Mouse (Mus musculus): ENCODE data around the gene Comt.

Gene Comt

GRCm38 (mm10) chr16:18433341-18433920 is 6.8 kb upstream of the Comt start:
- no peak for DNase-seq (ENCODE audit: low spot score in 2 of 2)

- no peak for DNase-seq (ENCODE audit: low spot score in 2 of 2)
Observed at GRCm38 (mm10) chr16:18430641-18431212, 4.1 kb upstream of the Comt start.

DNA sequence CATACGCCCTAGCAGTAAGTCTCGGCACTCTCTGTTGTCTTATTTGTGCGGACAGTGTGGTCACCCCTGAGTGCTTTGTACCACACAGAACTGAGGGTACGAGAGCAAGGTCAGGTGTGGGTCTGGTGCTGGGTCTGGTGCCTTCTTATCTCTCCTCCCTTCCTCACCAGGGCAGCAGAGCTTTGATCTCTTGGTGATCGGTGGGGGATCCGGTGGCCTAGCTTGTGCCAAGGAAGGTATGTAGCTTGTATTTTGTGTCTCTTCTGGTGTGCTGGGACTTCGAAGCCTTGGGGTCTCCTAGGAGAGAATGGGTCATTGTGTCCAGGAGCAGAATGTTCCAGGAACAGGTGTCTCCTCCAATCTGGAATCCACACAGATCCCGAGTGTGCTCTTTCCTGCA is 3.0 kb upstream of the Comt start:
- peak in 1 of 2 experiments; percentile 71 for DNase-seq (ENCODE audit: low spot score in 2 of 2)

DNA sequence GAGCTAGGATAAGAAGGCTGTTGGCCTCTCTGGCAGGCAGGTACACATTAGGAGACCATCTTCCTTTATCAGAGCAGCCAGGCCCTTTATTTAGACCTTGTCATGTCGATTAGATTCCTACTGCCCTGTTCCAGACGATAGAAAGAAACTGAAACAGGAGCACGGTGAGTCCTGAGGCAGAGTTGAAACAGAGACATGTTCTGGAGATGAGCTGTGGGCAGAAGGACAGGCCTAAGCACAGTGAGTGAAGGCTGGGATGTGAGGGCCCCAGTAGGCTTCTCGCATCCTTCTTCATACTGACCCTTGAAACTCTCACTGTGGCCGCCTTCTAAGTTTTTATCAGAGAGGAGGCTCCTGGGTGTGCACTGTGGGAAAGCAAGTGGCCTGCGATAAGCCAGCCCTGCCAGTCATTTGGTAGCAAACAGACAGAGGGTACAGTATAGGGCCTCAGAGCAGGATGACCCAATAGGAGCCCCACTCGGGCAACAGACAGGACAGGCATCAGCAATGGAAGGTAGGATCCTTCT is 1.9 kb upstream of the Comt start:
- DNase-seq (ENCODE audit: low spot score in 2 of 2) = peak; percentile 79 to 85

DNA sequence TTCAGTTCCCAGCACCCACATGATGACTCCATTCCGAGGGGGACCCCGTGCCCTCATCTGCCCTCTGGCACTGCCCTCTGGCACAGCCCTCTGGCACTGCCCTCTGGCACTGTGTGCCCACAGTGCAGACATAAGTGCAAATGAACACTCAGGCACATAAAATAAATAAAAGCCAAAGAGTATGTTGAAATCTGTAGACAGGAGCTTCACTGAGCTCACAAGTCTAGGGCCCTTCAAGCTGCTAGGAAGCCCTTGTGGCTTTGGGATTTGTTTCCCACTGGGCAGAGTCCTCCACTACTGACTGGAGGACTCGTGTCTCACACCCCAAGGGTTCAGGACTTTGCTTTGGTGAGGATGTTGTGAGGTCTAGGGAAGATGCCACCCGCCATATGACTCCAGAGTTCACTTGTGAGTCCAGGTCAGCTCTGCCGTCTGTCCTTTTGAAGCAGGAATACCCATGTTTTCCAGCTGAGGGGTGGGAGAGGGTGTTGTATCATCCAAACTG is 1.4 kb upstream of the Comt start:
- DNase-seq (ENCODE audit: low spot score in 2 of 2) = peak in 1 of 2 experiments; percentile 69

- DNase-seq (ENCODE audit: low spot score in 2 of 2) = peak; percentile 88 to 93
Observed at GRCm38 (mm10) chr16:18426215-18426791, 349 bp downstream of the Comt start, which contains the start of gene Txnrd2. Gene Txnrd2, plus strand, starts transcription at chr16:18426384.

GRCm38 (mm10) chr16:18425475-18426214 is 1.0 kb downstream of the Comt start:
- peak in 1 of 2 experiments; percentile 65 for DNase-seq (ENCODE audit: low spot score in 2 of 2)

- peak in 1 of 2 experiments; percentile 60 for DNase-seq (ENCODE audit: low spot score in 2 of 2)
Observed at GRCm38 (mm10) chr16:18424364-18425045, 2.1 kb downstream of the Comt start.

- DNase-seq (ENCODE audit: low spot score in 2 of 2) = no peak
Observed at GRCm38 (mm10) chr16:18423915-18424265, 2.8 kb downstream of the Comt start.

- no peak for DNase-seq (ENCODE audit: low spot score in 2 of 2)
Observed at GRCm38 (mm10) chr16:18423203-18423914, 3.3 kb downstream of the Comt start.

DNA sequence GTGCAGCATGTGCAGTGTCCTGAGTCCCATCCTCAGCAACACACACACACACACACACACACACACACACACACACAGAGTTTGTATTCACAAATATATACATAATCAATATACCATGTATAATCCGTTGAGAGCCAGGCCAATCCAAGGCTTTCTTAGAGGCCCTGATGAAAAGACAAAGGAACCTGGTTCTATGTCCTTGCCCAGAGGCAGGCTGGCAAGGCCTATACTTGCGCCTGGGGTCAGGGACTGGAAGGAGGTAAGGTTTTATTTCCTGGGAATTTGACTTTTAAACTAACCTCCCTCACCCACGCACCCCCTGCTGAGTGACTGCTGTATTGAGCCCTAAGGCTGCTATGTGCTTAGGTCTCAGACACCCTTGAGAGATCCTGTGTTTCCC is 6.1 kb downstream of the Comt start:
- no peak for DNase-seq (ENCODE audit: low spot score in 2 of 2)

- no peak for DNase-seq (ENCODE audit: low spot score in 2 of 2)
Observed at GRCm38 (mm10) chr16:18419603-18420026, 7.0 kb downstream of the Comt start.

- peak in 1 of 2 experiments; percentile 61 for DNase-seq (ENCODE audit: low spot score in 2 of 2)
Observed at GRCm38 (mm10) chr16:18418756-18419602, 7.7 kb downstream of the Comt start.

DNA sequence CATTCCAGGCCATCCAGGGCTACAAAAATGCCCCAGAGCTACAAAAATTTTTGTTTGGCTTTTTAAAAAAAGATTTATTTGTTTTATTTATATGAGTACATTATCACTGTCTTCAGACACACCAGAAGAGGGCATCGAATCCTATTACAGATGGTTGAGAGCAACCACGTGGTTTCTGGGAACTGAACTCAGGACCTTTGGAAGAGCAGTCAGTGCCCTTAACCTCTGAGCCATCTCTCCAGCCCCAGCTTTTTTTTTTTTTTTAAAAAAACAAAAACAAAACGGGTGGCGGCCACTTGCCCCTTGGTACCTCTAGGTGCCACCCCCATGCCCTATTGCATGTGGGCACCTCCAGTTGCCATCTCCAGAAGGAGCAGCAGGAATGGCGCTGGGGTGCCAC is 9.2 kb downstream of the Comt start:
- no peak for DNase-seq (ENCODE audit: low spot score in 2 of 2)

DNA sequence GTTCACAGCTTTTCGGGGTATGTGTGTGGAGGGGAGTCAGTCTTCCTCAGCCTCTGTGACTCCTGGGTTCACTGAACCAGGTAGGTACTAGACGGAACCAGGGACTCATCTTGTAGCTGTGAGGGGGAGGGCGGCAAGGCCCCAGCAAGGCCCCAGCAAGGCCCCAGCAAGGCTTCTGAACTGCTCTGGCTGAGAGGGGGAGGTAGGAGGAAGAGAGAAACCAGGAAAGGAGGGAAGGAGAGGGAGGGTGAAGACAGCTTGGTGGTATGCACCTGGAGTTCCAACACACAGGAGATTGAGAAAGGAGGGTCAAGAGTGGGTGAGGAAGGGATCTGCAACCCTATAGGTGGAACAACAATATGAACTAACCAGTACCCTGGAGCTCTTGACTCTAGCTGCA is 9.8 kb downstream of the Comt start:
- no peak for DNase-seq (ENCODE audit: low spot score in 2 of 2)

DNA sequence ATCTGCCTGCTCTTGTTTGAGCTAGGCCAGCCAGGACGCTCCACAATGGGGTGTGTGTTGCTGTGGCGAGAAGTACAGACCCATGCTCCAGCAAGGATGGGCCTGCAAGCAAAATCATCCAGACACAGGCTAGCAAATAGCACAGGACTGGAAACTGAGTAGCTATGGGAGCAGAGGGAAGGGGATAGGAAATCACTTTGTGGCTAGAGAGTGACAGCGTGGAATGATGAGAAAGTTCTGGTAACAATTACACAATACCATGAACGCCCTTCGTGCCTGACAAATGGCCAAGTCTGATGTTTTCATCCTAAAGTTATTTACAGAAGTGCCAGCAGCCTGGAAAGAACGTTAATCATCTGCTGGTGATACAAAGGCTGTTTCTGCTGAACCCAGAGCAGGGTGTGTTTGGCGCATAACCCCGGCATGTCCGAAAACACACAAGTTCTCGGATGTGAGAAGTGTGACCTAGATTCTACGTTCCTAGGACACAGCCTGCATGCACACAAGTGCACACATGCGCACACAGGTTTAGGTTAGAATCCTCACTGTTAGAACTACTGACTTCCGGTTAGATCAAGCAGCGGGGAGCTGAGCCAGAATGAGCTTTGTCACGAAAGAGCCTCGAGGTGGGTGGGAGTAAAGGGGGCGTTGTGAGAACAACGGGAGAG is 10.4 kb downstream of the Comt start:
- no peak for DNase-seq (ENCODE audit: low spot score in 2 of 2)

- DNase-seq (ENCODE audit: low spot score in 2 of 2) = no peak
Observed at GRCm38 (mm10) chr16:18413032-18413816, 13.4 kb downstream of the Comt start.

- no peak for DNase-seq (ENCODE audit: low spot score in 2 of 2)
Observed at GRCm38 (mm10) chr16:18411802-18412476, 14.7 kb downstream of the Comt start.
